Mouse (Mus musculus): ENCODE results near the gene Tcf3. TPM values are rescaled to one million over a fixed set of nuclear protein-coding genes. Genes with fewer than 3 reads are reported as not detected.

Tcf3 gene
- polyA plus RNA-seq, 1 experiment = 67.5 TPM

DNA sequence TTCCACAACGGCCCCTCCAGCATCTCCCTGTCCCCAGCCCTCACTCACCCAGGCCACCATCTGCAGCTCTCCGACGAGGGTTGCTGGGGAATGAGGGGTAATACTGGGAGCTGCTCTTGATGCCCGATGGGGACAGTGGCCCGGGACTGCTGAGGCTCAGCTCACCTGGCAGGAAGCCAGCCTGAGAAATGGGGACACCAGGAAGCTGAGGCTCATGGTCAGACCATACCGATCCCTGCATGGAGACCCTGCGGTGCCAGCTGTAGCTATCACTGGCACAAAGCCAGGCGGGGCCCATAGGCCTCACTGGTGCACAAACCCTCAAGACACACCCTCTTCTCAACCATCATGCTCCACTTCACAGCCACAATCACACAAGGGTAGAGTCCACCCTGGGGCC, 14.0 kb downstream of the Tcf3 start:
- no peaks in the 10 kb centered on the region for H3K27me3 ChIP-seq (ENCODE audit: control insufficient read depth, insufficient read depth, insufficient read length)
- no peak overlapping the region for H3K4me2 ChIP-seq (ENCODE audit: low read depth)
- TF ChIP-seq SRF (IDR thresholded peaks at IDR 0.05; ENCODE audit: control insufficient read depth, insufficient read length, low read depth) = no peak
- no peak for TF ChIP-seq POLR2AphosphoS2 (IDR thresholded peaks at IDR 0.05; ENCODE audit: insufficient read length, low read depth)
- TF ChIP-seq TCF3 (IDR thresholded peaks at IDR 0.05; ENCODE audit: insufficient read length, low read depth) = no peak
- TF ChIP-seq REST (IDR thresholded peaks at IDR 0.05; ENCODE audit: insufficient read depth, insufficient read length) = no peak
- TF ChIP-seq TCF12 (IDR thresholded peaks at IDR 0.05; ENCODE audit: insufficient read depth, poor library complexity, severe bottlenecking) = no peak
- TF ChIP-seq E2F4 (IDR thresholded peaks at IDR 0.05; ENCODE audit: insufficient read depth) = no peak
- TF ChIP-seq MYOD1 (IDR thresholded peaks at IDR 0.05; ENCODE audit: control insufficient read depth in 1 of 3, insufficient read length in 2 of 3, low read depth in 2 of 3) = no peak
- no peak for TF ChIP-seq MYOG (IDR thresholded peaks at IDR 0.05; ENCODE audit: control insufficient read depth in 1 of 3, insufficient read depth in 1 of 3, insufficient read length in 2 of 3, low read depth in 2 of 3)
- no peak for TF ChIP-seq USF1 (IDR thresholded peaks at IDR 0.05; ENCODE audit: low read depth)
- no peak for TF ChIP-seq CEBPB (IDR thresholded peaks at IDR 0.05; ENCODE audit: insufficient read depth, poor library complexity, severe bottlenecking)
- TF ChIP-seq POLR2A (IDR thresholded peaks at IDR 0.05; ENCODE audit: insufficient read length, low read depth) = no peak
- TF ChIP-seq MAX (IDR thresholded peaks at IDR 0.05; ENCODE audit: low read depth) = no peak
- no peak overlapping the region for H3K4me3 ChIP-seq
- H3ac ChIP-seq (ENCODE audit: control insufficient read depth, insufficient read length) = no peak overlapping the region
- H3K79me2 ChIP-seq (ENCODE audit: control insufficient read depth, insufficient read depth) = peaks cover 2% of the 10 kb centered on the region
- peaks cover 23% of the 10 kb centered on the region for H3K36me3 ChIP-seq (ENCODE audit: control insufficient read depth, insufficient read depth)

DNA sequence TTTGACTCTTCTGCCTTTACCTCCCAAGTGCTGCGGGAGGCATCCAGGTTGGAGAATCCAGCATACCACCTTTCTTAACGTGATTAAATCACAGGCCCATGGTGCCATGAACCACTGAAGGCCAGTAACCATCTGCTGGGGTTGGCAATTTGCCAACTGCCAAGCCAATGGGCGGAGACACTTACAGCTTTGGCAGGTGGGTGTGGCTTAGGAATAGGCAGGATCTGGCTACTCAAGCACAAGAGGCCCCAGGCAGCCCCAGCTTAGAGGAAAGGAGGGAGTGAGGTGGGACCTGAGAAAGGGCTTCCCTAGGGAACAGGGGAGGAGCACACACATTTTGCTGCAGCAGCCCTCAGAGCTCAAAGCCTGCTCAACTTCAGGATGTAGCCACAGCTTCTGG, 15.1 kb downstream of the Tcf3 start:
- peaks cover 21% of the 10 kb centered on the region for H3K36me3 ChIP-seq (ENCODE audit: control insufficient read depth, insufficient read depth)
- H3ac ChIP-seq (ENCODE audit: control insufficient read depth, insufficient read length) = no peak overlapping the region
- H3K4me2 ChIP-seq (ENCODE audit: low read depth) = no peak overlapping the region
- H3K27me3 ChIP-seq (ENCODE audit: control insufficient read depth, insufficient read depth, insufficient read length) = no peaks in the 10 kb centered on the region
- H3K79me2 ChIP-seq (ENCODE audit: control insufficient read depth, insufficient read depth) = no peaks in the 10 kb centered on the region
- TF ChIP-seq POLR2AphosphoS2 (IDR thresholded peaks at IDR 0.05; ENCODE audit: insufficient read length, low read depth) (no peak), SRF (IDR thresholded peaks at IDR 0.05; ENCODE audit: control insufficient read depth, insufficient read length, low read depth) (no peak), USF1 (IDR thresholded peaks at IDR 0.05; ENCODE audit: low read depth) (no peak), MAX (IDR thresholded peaks at IDR 0.05; ENCODE audit: low read depth) (no peak), MYOG (IDR thresholded peaks at IDR 0.05; ENCODE audit: control insufficient read depth in 1 of 3, insufficient read depth in 1 of 3, insufficient read length in 2 of 3, low read depth in 2 of 3) (no peak), MYOD1 (IDR thresholded peaks at IDR 0.05; ENCODE audit: control insufficient read depth in 1 of 3, insufficient read length in 2 of 3, low read depth in 2 of 3) (no peak)
- H3K4me3 ChIP-seq = no peak overlapping the region

DNA sequence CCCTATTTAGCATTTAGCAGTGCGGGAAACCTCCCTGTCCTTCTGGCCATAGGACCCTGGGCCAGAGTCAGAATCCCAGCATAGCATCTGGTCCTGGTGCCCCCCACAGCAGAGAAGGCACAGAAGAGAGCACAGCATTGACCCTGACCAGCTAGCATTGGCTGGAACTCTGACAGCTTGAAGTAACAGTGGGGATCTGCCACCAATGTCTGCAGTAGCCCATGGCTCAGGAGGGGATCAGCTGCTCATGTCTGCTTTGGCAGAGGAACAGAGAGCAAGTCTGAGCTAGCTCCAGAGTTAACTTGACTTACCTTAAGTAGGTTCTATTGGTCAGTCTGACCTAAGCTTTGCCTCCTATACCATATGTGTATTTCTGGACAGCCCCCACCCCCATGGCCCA, 15.6 kb downstream of the Tcf3 start:
- no peak for TF ChIP-seq USF1 (IDR thresholded peaks at IDR 0.05; ENCODE audit: low read depth)
- no peaks in the 10 kb centered on the region for H3K79me2 ChIP-seq (ENCODE audit: control insufficient read depth, insufficient read depth)
- H3ac ChIP-seq (ENCODE audit: control insufficient read depth, insufficient read length) = no peak overlapping the region
- H3K27me3 ChIP-seq (ENCODE audit: control insufficient read depth, insufficient read depth, insufficient read length) = no peaks in the 10 kb centered on the region
- H3K36me3 ChIP-seq (ENCODE audit: control insufficient read depth, insufficient read depth) = peaks cover 21% of the 10 kb centered on the region
- H3K4me3 ChIP-seq = no peak overlapping the region
- H3K4me2 ChIP-seq (ENCODE audit: low read depth) = no peak overlapping the region

DNA sequence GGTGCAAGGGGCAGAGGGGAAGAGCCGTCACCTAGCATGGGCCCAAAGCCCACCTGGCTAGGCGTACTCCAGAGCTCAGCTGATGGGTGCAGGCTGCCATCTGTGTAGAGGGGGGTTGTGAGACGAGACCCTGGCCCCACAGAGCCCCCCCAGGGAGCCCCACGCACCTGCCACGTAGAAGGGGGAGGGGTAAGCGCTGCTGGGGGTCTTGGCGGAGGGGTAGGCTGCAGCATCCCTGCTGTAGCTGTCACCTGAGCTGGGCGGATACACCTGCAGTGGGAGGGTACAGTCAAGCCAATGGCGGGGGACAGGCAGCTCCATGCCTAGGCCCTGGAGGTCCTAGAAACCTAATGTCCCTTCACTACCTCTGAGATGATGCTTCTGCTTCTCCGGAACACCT, 16.1 kb downstream of the Tcf3 start:
- TF ChIP-seq POLR2AphosphoS2 (IDR thresholded peaks at IDR 0.05; ENCODE audit: insufficient read length, low read depth) (no peak), SRF (IDR thresholded peaks at IDR 0.05; ENCODE audit: control insufficient read depth, insufficient read length, low read depth) (no peak), CEBPB (IDR thresholded peaks at IDR 0.05; ENCODE audit: insufficient read depth, poor library complexity, severe bottlenecking) (no peak), REST (IDR thresholded peaks at IDR 0.05; ENCODE audit: insufficient read depth, insufficient read length) (no peak), MAX (IDR thresholded peaks at IDR 0.05; ENCODE audit: low read depth) (no peak), USF1 (IDR thresholded peaks at IDR 0.05; ENCODE audit: low read depth) (no peak), TCF12 (IDR thresholded peaks at IDR 0.05; ENCODE audit: insufficient read depth, poor library complexity, severe bottlenecking) (no peak), E2F4 (IDR thresholded peaks at IDR 0.05; ENCODE audit: insufficient read depth) (no peak)
- peaks cover 21% of the 10 kb centered on the region for H3K36me3 ChIP-seq (ENCODE audit: control insufficient read depth, insufficient read depth)
- no peak overlapping the region for H3ac ChIP-seq (ENCODE audit: control insufficient read depth, insufficient read length)
- no peaks in the 10 kb centered on the region for H3K79me2 ChIP-seq (ENCODE audit: control insufficient read depth, insufficient read depth)
- no peak overlapping the region for H3K4me3 ChIP-seq
- no peak overlapping the region for H3K4me2 ChIP-seq (ENCODE audit: low read depth)
- no peaks in the 10 kb centered on the region for H3K27me3 ChIP-seq (ENCODE audit: control insufficient read depth, insufficient read depth, insufficient read length)

DNA sequence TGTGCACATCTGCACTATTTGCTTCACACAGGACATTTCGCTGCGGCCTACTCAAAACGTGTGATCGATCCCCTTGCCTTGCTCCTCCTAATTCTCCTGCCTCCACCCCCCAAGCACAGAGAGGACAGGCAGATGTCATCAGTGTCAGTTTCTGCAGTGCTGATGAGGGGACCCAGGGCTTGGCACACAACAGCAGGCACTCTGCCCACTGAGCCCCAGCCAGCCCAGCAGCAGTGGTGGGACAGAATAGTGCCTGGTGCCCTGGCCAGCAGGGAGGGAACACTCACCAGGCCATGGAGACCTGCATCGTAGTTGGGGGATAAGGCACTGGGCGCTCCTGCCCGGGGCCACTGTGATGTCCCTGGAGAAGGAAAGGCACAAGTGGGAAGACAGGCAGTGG, 17.9 kb downstream of the Tcf3 start:
- no peak overlapping the region for H3K4me2 ChIP-seq (ENCODE audit: low read depth)
- H3K79me2 ChIP-seq (ENCODE audit: control insufficient read depth, insufficient read depth) = no peaks in the 10 kb centered on the region
- H3K27me3 ChIP-seq (ENCODE audit: control insufficient read depth, insufficient read depth, insufficient read length) = no peaks in the 10 kb centered on the region
- TF ChIP-seq POLR2AphosphoS2 (IDR thresholded peaks at IDR 0.05; ENCODE audit: insufficient read length, low read depth) (no peak), CEBPB (IDR thresholded peaks at IDR 0.05; ENCODE audit: insufficient read depth, poor library complexity, severe bottlenecking) (no peak), USF1 (IDR thresholded peaks at IDR 0.05; ENCODE audit: low read depth) (no peak), MYOD1 (IDR thresholded peaks at IDR 0.05; ENCODE audit: control insufficient read depth in 1 of 3, insufficient read length in 2 of 3, low read depth in 2 of 3) (no peak), MYOG (IDR thresholded peaks at IDR 0.05; ENCODE audit: control insufficient read depth in 1 of 3, insufficient read depth in 1 of 3, insufficient read length in 2 of 3, low read depth in 2 of 3) (no peak), TCF12 (IDR thresholded peaks at IDR 0.05; ENCODE audit: insufficient read depth, poor library complexity, severe bottlenecking) (no peak), E2F4 (IDR thresholded peaks at IDR 0.05; ENCODE audit: insufficient read depth) (no peak), REST (IDR thresholded peaks at IDR 0.05; ENCODE audit: insufficient read depth, insufficient read length) (no peak), SRF (IDR thresholded peaks at IDR 0.05; ENCODE audit: control insufficient read depth, insufficient read length, low read depth) (no peak), POLR2A (IDR thresholded peaks at IDR 0.05; ENCODE audit: insufficient read length, low read depth) (no peak), MAX (IDR thresholded peaks at IDR 0.05; ENCODE audit: low read depth) (no peak), TCF3 (IDR thresholded peaks at IDR 0.05; ENCODE audit: insufficient read length, low read depth) (no peak)
- no peak overlapping the region for H3K4me3 ChIP-seq
- H3ac ChIP-seq (ENCODE audit: control insufficient read depth, insufficient read length) = no peak overlapping the region
- peaks cover 18% of the 10 kb centered on the region for H3K36me3 ChIP-seq (ENCODE audit: control insufficient read depth, insufficient read depth)
